Mouse (Mus musculus): ENCODE results near the gene Epas1. TPM values are rescaled to one million over a fixed set of nuclear protein-coding genes. Genes with fewer than 3 reads are reported as not detected.

The Epas1 gene
- total and polyA plus RNA-seq, 3 experiments = not detected

DNA sequence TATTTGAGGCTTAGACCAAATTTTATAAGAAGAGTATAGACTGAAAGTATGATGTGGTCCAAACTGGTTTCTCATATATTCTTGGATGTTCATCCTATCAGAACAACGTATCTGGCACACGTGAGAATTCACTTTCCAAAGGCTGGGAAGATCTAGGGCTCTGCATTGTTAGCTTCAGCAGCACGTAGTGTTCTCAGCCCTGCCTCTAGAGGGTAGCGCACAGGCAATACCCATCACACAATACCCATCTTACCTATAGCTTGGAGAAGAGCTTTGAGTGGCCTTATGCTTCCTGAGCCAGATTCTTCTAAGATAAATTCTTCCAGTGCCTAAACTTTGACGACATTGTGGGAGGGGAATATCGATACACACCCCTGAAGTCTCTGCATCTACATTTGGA, 24.6 kb downstream of the Epas1 start:
- DNase-seq (ENCODE audit: low read depth, low spot score) = no peak
- Histone ChIP-seq H3K4me3 (ENCODE audit: control insufficient read depth in 1 of 2, insufficient read depth in 1 of 2, low read depth in 2 of 2, low read length in 2 of 2) (no peak overlapping the region), H3K4me1 (ENCODE audit: control insufficient read depth in 1 of 2, insufficient read depth in 2 of 2, low read length in 2 of 2) (no peaks in the 10 kb centered on the region; a peak in 1 of 4 replicates), H3K79me2 (ENCODE audit: control insufficient read depth, insufficient read depth, low read length, poor library complexity) (no peaks in the 10 kb centered on the region), H3K9ac (ENCODE audit: control insufficient read depth, low read depth, low read length, poor library complexity, severe bottlenecking) (no peak overlapping the region), H3K9me3 (replicated peaks; ENCODE audit: insufficient read depth, low read length) (no peaks in the 10 kb centered on the region), H3K36me3 (ENCODE audit: control insufficient read depth in 1 of 2, insufficient read depth in 2 of 2, low read length in 2 of 2) (no peaks in the 10 kb centered on the region), H3K27ac (ENCODE audit: control insufficient read depth, low read depth, low read length) (no peak overlapping the region), H3K27me3 (ENCODE audit: control insufficient read depth in 1 of 2, insufficient read depth in 2 of 2, low read length in 2 of 2) (peaks cover 0 to 3% of the 10 kb centered on the region in 2 experiments; a peak in 2 of 4 replicates)
- no peak for TF ChIP-seq USF1 (IDR thresholded peaks at IDR 0.05; ENCODE audit: low read depth, low read length)
- peak; percentile 42 to 55 (median 47) for TF ChIP-seq CTCF (IDR thresholded peaks at IDR 0.05 in 2 of 3, conservative IDR thresholded peaks at IDR 0.05 in 1 of 3; ENCODE audit: control insufficient read depth in 1 of 3, insufficient read depth in 1 of 3, low read depth in 2 of 3, low read length in 3 of 3, poor library complexity in 1 of 3, severe bottlenecking in 1 of 3)

DNA sequence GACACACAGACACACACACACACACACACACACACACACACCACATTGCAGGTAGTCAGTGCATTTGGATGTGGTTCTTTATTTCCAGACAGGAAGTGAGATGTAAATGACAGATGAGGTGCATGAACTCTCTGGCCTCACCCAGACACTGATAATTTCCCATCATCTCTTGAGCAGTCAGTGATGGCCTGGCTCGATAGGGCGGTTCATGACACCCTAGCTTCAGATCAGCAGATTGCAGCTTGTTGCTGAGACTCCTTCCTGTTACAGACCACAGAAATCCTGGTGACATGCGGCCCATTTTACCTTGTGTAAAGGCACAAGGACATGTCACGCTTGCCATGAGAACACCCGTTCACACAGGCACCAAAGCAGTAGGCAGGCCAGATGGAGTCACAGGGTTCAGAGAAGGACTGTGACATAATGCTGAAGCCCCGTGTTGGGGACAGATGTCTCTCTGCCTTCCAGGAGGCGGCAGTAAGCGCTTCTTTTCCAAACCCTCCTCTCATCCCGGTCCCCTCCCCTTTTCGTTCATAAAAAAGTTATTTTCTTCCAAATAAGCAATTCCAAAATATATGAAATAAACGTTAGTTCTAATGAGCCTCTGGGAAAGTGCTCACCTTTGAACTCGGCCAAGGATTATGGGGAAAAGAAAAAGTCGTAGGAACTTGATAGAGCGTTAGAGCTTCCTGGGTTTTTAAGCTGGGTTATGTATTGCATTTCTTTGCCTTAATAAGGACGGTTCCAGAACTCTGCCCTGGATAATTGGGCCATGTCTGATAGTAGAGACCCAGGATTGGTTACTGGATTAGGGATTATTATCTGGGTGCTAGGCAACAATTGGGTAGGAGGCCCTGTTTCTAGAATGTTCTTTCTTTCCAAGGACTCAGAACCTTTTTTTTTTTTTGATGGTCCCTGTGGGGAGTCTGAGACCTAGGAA, 26.0 kb downstream of the Epas1 start:
- Histone ChIP-seq H3K27ac (ENCODE audit: control insufficient read depth, low read depth, low read length) (no peak overlapping the region), H3K9me3 (replicated peaks; ENCODE audit: insufficient read depth, low read length) (no peaks in the 10 kb centered on the region), H3K27me3 (ENCODE audit: control insufficient read depth in 1 of 2, insufficient read depth in 2 of 2, low read length in 2 of 2) (peaks cover 0 to 3% of the 10 kb centered on the region in 2 experiments; a peak in 2 of 4 replicates), H3K9ac (ENCODE audit: control insufficient read depth, low read depth, low read length, poor library complexity, severe bottlenecking) (no peak overlapping the region), H3K79me2 (ENCODE audit: control insufficient read depth, insufficient read depth, low read length, poor library complexity) (no peaks in the 10 kb centered on the region), H3K36me3 (ENCODE audit: control insufficient read depth in 1 of 2, insufficient read depth in 2 of 2, low read length in 2 of 2) (no peaks in the 10 kb centered on the region), H3K4me3 (ENCODE audit: control insufficient read depth in 1 of 2, insufficient read depth in 1 of 2, low read depth in 2 of 2, low read length in 2 of 2) (no peak overlapping the region), H3K4me1 (ENCODE audit: control insufficient read depth in 1 of 2, insufficient read depth in 2 of 2, low read length in 2 of 2) (no peaks in the 10 kb centered on the region; a peak in 1 of 4 replicates)
- peak; percentile 20; the same call in 1 of the 2 replicates for TF ChIP-seq TCF12 (IDR thresholded peaks at IDR 0.05; ENCODE audit: low read depth, low read length)
- no peak for TF ChIP-seq NELFE (IDR thresholded peaks at IDR 0.05; ENCODE audit: low read depth, low read length)
- TF ChIP-seq SIN3A (IDR thresholded peaks at IDR 0.05; ENCODE audit: low read length) = no peak
- no peak for TF ChIP-seq POLR2A (IDR thresholded peaks at IDR 0.05; ENCODE audit: control insufficient read depth in 1 of 2, insufficient read depth in 1 of 2, low read depth in 1 of 2, low read length in 2 of 2, poor library complexity in 1 of 2)
- 0 out of 4 replicates have a peak, but pooled peaks of 1 of the 2 experiments have one; percentile 11 for TF ChIP-seq EP300 (IDR thresholded peaks at IDR 0.05; ENCODE audit: low read depth in 1 of 2, low read length in 2 of 2)
- DNase-seq (ENCODE audit: low read depth, low spot score) = peak; percentile 9

DNA sequence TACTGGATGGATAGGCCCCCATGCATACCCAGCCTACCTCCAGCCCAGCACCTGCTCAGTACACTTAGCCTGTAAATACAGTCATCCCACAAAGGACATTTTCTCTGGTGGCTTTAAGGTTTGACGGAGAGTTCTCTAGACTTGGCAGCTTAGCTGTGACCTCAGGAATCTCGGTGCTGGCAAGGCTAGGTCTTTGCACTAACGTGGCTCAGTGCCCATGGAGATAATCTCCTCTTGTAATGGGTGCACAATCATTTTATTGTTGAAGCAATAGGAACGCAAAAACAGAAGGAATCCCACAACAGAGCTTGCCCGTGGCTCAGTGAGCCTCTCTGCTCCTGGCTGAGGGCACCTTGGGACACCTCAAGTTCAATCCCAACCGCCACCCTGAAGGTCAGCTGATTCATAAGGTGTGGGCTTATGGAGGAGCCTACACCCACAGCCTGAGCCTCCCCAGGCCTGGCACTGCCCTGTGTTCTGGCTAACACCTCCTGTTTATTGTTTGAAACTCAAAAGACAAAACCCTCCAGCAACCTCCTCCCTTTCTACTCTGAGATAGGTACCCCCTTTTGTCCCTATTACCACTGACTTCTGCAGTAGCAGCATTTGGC, 27.3 kb downstream of the Epas1 start:
- no peak overlapping the region for H3K9ac ChIP-seq (ENCODE audit: control insufficient read depth, low read depth, low read length, poor library complexity, severe bottlenecking)
- H3K27ac ChIP-seq (ENCODE audit: control insufficient read depth, low read depth, low read length) = no peak overlapping the region
- H3K27me3 ChIP-seq (ENCODE audit: control insufficient read depth in 1 of 2, insufficient read depth in 2 of 2, low read length in 2 of 2) = peaks cover 0 to 2% of the 10 kb centered on the region in 2 experiments; a peak in 2 of 4 replicates
- no peak overlapping the region for H3K4me3 ChIP-seq (ENCODE audit: control insufficient read depth in 1 of 2, insufficient read depth in 1 of 2, low read depth in 2 of 2, low read length in 2 of 2)
- no peaks in the 10 kb centered on the region for H3K36me3 ChIP-seq (ENCODE audit: control insufficient read depth in 1 of 2, insufficient read depth in 2 of 2, low read length in 2 of 2)
- H3K79me2 ChIP-seq (ENCODE audit: control insufficient read depth, insufficient read depth, low read length, poor library complexity) = no peaks in the 10 kb centered on the region
- no peaks in the 10 kb centered on the region for H3K9me3 ChIP-seq (replicated peaks; ENCODE audit: insufficient read depth, low read length)
- no peak for DNase-seq (ENCODE audit: low read depth, low spot score)
- H3K4me1 ChIP-seq (ENCODE audit: control insufficient read depth in 1 of 2, insufficient read depth in 2 of 2, low read length in 2 of 2) = no peaks in the 10 kb centered on the region; a peak in 1 of 4 replicates
- no peak for TF ChIP-seq UBTF (IDR thresholded peaks at IDR 0.05; ENCODE audit: borderline replicate concordance, insufficient read depth, low read depth, low read length)
- no peak for TF ChIP-seq GATA1 (IDR thresholded peaks at IDR 0.05; ENCODE audit: low read depth, low read length)
- TF ChIP-seq MYB (IDR thresholded peaks at IDR 0.05; ENCODE audit: low read depth, low read length) = no peak
- no peak for TF ChIP-seq ZC3H11A (IDR thresholded peaks at IDR 0.05; ENCODE audit: low read depth, low read length)
- no peak for TF ChIP-seq USF2 (IDR thresholded peaks at IDR 0.05; ENCODE audit: borderline replicate concordance in 1 of 2, insufficient read depth in 1 of 2, low read depth in 1 of 2, low read length in 2 of 2)
- TF ChIP-seq TBP (IDR thresholded peaks at IDR 0.05; ENCODE audit: low read depth, low read length) = no peak
- TF ChIP-seq CHD2 (IDR thresholded peaks at IDR 0.05; ENCODE audit: low read length) = no peak
- TF ChIP-seq BHLHE40 (IDR thresholded peaks at IDR 0.05; ENCODE audit: borderline replicate concordance, low read depth, low read length) = no peak
- TF ChIP-seq POLR2AphosphoS5 (IDR thresholded peaks at IDR 0.05; ENCODE audit: borderline replicate concordance, low read depth, low read length) = no peak
- no peak for TF ChIP-seq KAT2A (conservative IDR thresholded peaks at IDR 0.05; ENCODE audit: low read depth, low read length)
- no peak for TF ChIP-seq ELF1 (IDR thresholded peaks at IDR 0.05; ENCODE audit: low read depth, low read length)
- no peak for TF ChIP-seq SIN3A (IDR thresholded peaks at IDR 0.05; ENCODE audit: low read length)
- no peak for TF ChIP-seq EP300 (IDR thresholded peaks at IDR 0.05; ENCODE audit: low read depth in 1 of 2, low read length in 2 of 2)
- TF ChIP-seq E2F4 (IDR thresholded peaks at IDR 0.05; ENCODE audit: borderline replicate concordance, low read depth, low read length) = no peak
- no peak for TF ChIP-seq MAFK (IDR thresholded peaks at IDR 0.05; ENCODE audit: borderline replicate concordance, low read depth, low read length)
- TF ChIP-seq CHD1 (IDR thresholded peaks at IDR 0.05; ENCODE audit: low read depth, low read length) = no peak
- TF ChIP-seq ETS1 (IDR thresholded peaks at IDR 0.05; ENCODE audit: low read depth, low read length) = no peak
